Mouse (Mus musculus): Measurements from ENCODE around the gene Thoc6.

GRCm38 (mm10) chr17:23675127-23675526 lies 1.4 kb upstream of the Thoc6 start:
- TF ChIP-seq CTCF (IDR thresholded peaks at IDR 0.05; ENCODE audit: low read depth) (no peak), EP300 (optimal IDR thresholded peaks at IDR 0.05) (no peak)

Data from stomach, postnatal 0 days (tissue).